Mouse (Mus musculus) spleen, adult 2 months (tissue): ENCODE results near the gene Tenm4. TPM values are rescaled to one million over a fixed set of nuclear protein-coding genes. Genes with fewer than 3 reads are reported as not detected.

Source experiments
- DNase-seq, 2 experiments: peaks; one replicate each; pipeline versions ENCODE4 v3.0.0 to v3.0.0-alpha.2; 2012 to 2021; ENCODE audit warnings: low spot score in 2 of 2, low read depth in 1 of 2
- H3K27ac ChIP-seq: fragments of 200-500 bp; 2 replicates; pipeline ENCODE4 v1.5.1; 2012; ENCODE audit warnings: low read length, inconsistent platforms; ENCODE audit not compliant: insufficient read depth
- H3K27me3 ChIP-seq: fragments of 200-500 bp; 2 replicates; pipeline ENCODE4 v1.6.1; 2012; ENCODE audit warnings: mild to moderate bottlenecking, moderate library complexity, low read length, inconsistent platforms; ENCODE audit not compliant: control insufficient read depth, insufficient read depth
- H3K36me3 ChIP-seq: fragments of 200-500 bp; 2 replicates; pipeline ENCODE4 v1.6.1; 2012; ENCODE audit warnings: mild to moderate bottlenecking, low read length, inconsistent platforms; ENCODE audit not compliant: control insufficient read depth, insufficient read depth
- H3K4me1 ChIP-seq: fragments of 200-500 bp; 2 replicates; pipeline ENCODE4 v1.6.1; 2011; ENCODE audit warnings: inconsistent platforms; ENCODE audit not compliant: control insufficient read depth, insufficient read depth, insufficient read length
- H3K4me3 ChIP-seq: fragments of 200-500 bp; 2 replicates; pipeline ENCODE4 v1.5.1; 2011; ENCODE audit warnings: mild to moderate bottlenecking, inconsistent platforms; ENCODE audit not compliant: insufficient read depth, insufficient read length; ENCODE audit errors: extremely low read depth
- CTCF ChIP-seq: fragments of 200-500 bp; IDR thresholded peaks from 2 replicates; pipeline ENCODE4 v1.5.1; 2011; ENCODE audit warnings: mild to moderate bottlenecking, inconsistent platforms; ENCODE audit not compliant: insufficient read depth, insufficient read length, insufficient replicate concordance; ENCODE audit errors: extremely low read depth
- POLR2A ChIP-seq: fragments of 200-500 bp; IDR thresholded peaks from 2 replicates; pipeline ENCODE4 v1.6.1; 2011; ENCODE audit warnings: low read depth, low read length, inconsistent platforms
- WGBS: fragments of 180-500 bp; shearing (Covaris S2); methylation state at CpG from one replicate; pipeline ENCODE4 v1.1.7; 2018; 5-methylcytosine and 5-hydroxymethylcytosine counted together
- polyA plus RNA-seq: library from polyadenylated mRNA; depleted of rRNA; stranded (reverse); fragments of >200 nt; gene quantifications from 2 replicates; pipeline ENCODE4 v1.2.3, GENCODE M21; 2012

The Tenm4 gene
- polyA plus RNA-seq, 1 experiment = 1.2 TPM

- H3K4me3 ChIP-seq = no peak overlapping the region
- WGBS = 42% methylated on average over 7 of the region's 7 CpGs
- H3K36me3 ChIP-seq = no peaks in the 10 kb centered on the region
- no peaks in the 10 kb centered on the region for H3K4me1 ChIP-seq
- no peaks in the 10 kb centered on the region for H3K27me3 ChIP-seq
- no peak for DNase-seq
- no peak overlapping the region for H3K27ac ChIP-seq
- no peak for TF ChIP-seq POLR2A
- TF ChIP-seq CTCF = no peak
Observed at GRCm38 (mm10) chr7:96890035-96890621, 719.1 kb downstream of the Tenm4 start.

GRCm38 (mm10) chr7:96890987-96891386, 719.9 kb downstream of the Tenm4 start:
- DNase-seq = no peak
- TF ChIP-seq CTCF = no peak
- no peak for TF ChIP-seq POLR2A
- 90% methylated on average over 10 of the region's 10 CpGs for WGBS
- Histone ChIP-seq H3K4me3 (no peak overlapping the region), H3K27ac (no peak overlapping the region), H3K36me3 (no peaks in the 10 kb centered on the region), H3K27me3 (no peaks in the 10 kb centered on the region), H3K4me1 (no peaks in the 10 kb centered on the region)

GRCm38 (mm10) chr7:96899036-96899569, 728.1 kb downstream of the Tenm4 start:
- H3K4me1 ChIP-seq = no peaks in the 10 kb centered on the region
- no peak for DNase-seq
- 77% methylated on average over 10 of the region's 10 CpGs for WGBS
- no peaks in the 10 kb centered on the region for H3K36me3 ChIP-seq
- no peak overlapping the region for H3K27ac ChIP-seq
- H3K4me3 ChIP-seq = no peak overlapping the region
- H3K27me3 ChIP-seq = no peaks in the 10 kb centered on the region
- TF ChIP-seq CTCF = no peak
- no peak for TF ChIP-seq POLR2A

GRCm38 (mm10) chr7:96902183-96902582, 731.1 kb downstream of the Tenm4 start:
- Histone ChIP-seq H3K27ac (no peak overlapping the region), H3K36me3 (no peaks in the 10 kb centered on the region), H3K4me3 (no peak overlapping the region), H3K4me1 (no peaks in the 10 kb centered on the region), H3K27me3 (no peaks in the 10 kb centered on the region)
- no peak for DNase-seq
- WGBS = 68% methylated on average over 5 of the region's 5 CpGs
- no peak for TF ChIP-seq POLR2A
- no peak for TF ChIP-seq CTCF

- no peaks in the 10 kb centered on the region for H3K4me1 ChIP-seq
- no peaks in the 10 kb centered on the region for H3K27me3 ChIP-seq
- H3K4me3 ChIP-seq = no peak overlapping the region
- 88% methylated on average over 17 of the region's 17 CpGs for WGBS
- no peaks in the 10 kb centered on the region for H3K36me3 ChIP-seq
- TF ChIP-seq CTCF (no peak), POLR2A (no peak)
- no peak overlapping the region for H3K27ac ChIP-seq
- no peak for DNase-seq
Observed at GRCm38 (mm10) chr7:96903088-96903985, 732.3 kb downstream of the Tenm4 start.

- TF ChIP-seq POLR2A (no peak), CTCF (no peak)
- Histone ChIP-seq H3K36me3 (no peaks in the 10 kb centered on the region), H3K4me3 (no peak overlapping the region), H3K27me3 (no peaks in the 10 kb centered on the region), H3K4me1 (no peaks in the 10 kb centered on the region), H3K27ac (no peak overlapping the region)
- no peak for DNase-seq
- WGBS = 79% methylated on average over 3 of the region's 3 CpGs
Observed at GRCm38 (mm10) chr7:96904442-96904841, 733.4 kb downstream of the Tenm4 start.

GRCm38 (mm10) chr7:96904936-96905335, 733.9 kb downstream of the Tenm4 start:
- DNase-seq = no peak
- Histone ChIP-seq H3K4me1 (no peaks in the 10 kb centered on the region), H3K4me3 (no peak overlapping the region), H3K27ac (no peak overlapping the region), H3K27me3 (no peaks in the 10 kb centered on the region), H3K36me3 (no peaks in the 10 kb centered on the region)
- 90% methylated on average over 1 of the region's 1 CpGs for WGBS
- TF ChIP-seq POLR2A (no peak), CTCF (no peak)
